Mouse (Mus musculus) heart, adult 2 months (tissue): ENCODE results near the gene Olfr776.
"Not testable (repeated sequence)": the region's sequence is repeated elsewhere in the genome, so short reads cannot be mapped to it uniquely, and the experiment has no call there.

ENCODE experiments used
- CTCF ChIP-seq: fragments of 200-600 bp; IDR thresholded peaks from 2 replicates; pipeline ENCODE4 v1.8.1; 2022; ENCODE audit warnings: antibody characterized with exemption, mild to moderate bottlenecking, moderate library complexity
- EP300 ChIP-seq: fragments of 200-500 bp; IDR thresholded peaks from 2 replicates; pipeline ENCODE4 v1.6.1; 2011; ENCODE audit warnings: low read depth, low read length, control low read depth; ENCODE audit not compliant: insufficient read depth

DNA sequence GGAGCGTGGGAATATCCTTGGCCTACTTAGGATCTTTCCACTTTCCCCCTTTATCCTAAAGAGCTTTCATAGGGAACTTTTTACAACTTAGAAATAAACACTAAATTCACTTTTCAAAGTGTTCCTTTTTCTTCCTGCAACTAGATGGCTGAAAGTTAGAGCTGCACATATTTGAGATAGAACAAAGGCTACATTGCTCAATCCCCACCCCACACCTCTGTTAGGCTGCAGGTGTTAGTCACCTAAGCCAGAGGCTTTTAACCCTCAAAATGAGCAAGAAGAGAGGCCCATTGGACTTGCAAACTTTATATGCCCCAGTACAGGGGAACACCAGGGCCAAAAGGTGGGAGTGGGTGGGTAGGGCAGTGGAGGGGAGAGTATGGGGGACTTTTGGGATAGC is 54.6 kb downstream of the Olfr776 start:
- TF ChIP-seq CTCF, EP300: not testable (repeated sequence)
